Mouse (Mus musculus) liver, embryonic 11.5 days (tissue): ENCODE measurements around the gene Eomes. TPM values are rescaled to one million over a fixed set of nuclear protein-coding genes. Genes with fewer than 3 reads are reported as not detected.

Experiments
- ATAC-seq: fragments of 200-750 bp; cut with Nextera tagmentation; replicated peaks from 2 replicates; pipeline ENCODE4 v1.8.0; 2017; ENCODE audit warnings: moderate number of reproducible peaks, mild to moderate bottlenecking, moderate TSS enrichment, moderate library complexity; ENCODE audit not compliant: low FRiP score
- DNase-seq: peaks from one replicate; pipeline ENCODE4 v3.0.0-alpha.2; 2017; ENCODE audit warnings: low spot score
- H3K27ac ChIP-seq: fragments of 300-500 bp; sonication (generic); 2 replicates; pipeline ENCODE4 v1.5.1; 2014; ENCODE audit warnings: mild to moderate bottlenecking, low read depth, low read length, control low read depth
- H3K27me3 ChIP-seq: fragments of 300-500 bp; sonication (generic); replicated peaks from 2 replicates; pipeline ENCODE4 v1.6.1; 2014; ENCODE audit warnings: low read length, mixed read lengths; ENCODE audit not compliant: control insufficient read depth, insufficient read depth
- H3K36me3 ChIP-seq: fragments of 300-500 bp; sonication (generic); 2 replicates; pipeline ENCODE4 v1.6.1; 2014; ENCODE audit warnings: mild to moderate bottlenecking, low read length, moderate library complexity, mixed read lengths; ENCODE audit not compliant: control insufficient read depth, insufficient read depth
- H3K4me1 ChIP-seq: fragments of 300-500 bp; sonication (generic); replicated peaks from 2 replicates; pipeline ENCODE4 v1.6.1; 2014; ENCODE audit warnings: low read length, mixed read lengths; ENCODE audit not compliant: control insufficient read depth, insufficient read depth
- H3K4me2 ChIP-seq: fragments of 300-500 bp; sonication (generic); 2 replicates; pipeline ENCODE4 v1.6.1; 2014; ENCODE audit warnings: mild to moderate bottlenecking, control low read depth, moderate library complexity
- H3K4me3 ChIP-seq: fragments of 300-500 bp; sonication (generic); 2 replicates; pipeline ENCODE4 v1.5.1; 2014; ENCODE audit warnings: low read depth, low read length, control low read depth
- H3K9ac ChIP-seq: fragments of 300-500 bp; sonication (generic); 2 replicates; pipeline ENCODE4 v1.6.1; 2014; ENCODE audit warnings: low read depth, low read length, control low read depth
- H3K9me3 ChIP-seq: fragments of 300-500 bp; sonication (generic); 2 replicates; pipeline ENCODE4 v1.6.1; 2016; ENCODE audit warnings: low read length, inconsistent platforms, mixed read lengths; ENCODE audit not compliant: control insufficient read depth
- WGBS: fragments of 180-500 bp; shearing (Covaris S2); extraction: QIAGEN DNeasy Blood & Tissue Kit; methylation state at CpG from one replicate; pipeline ENCODE4 v1.1.7; 2014; 5-methylcytosine and 5-hydroxymethylcytosine counted together
- polyA plus RNA-seq: library from polyadenylated mRNA; unstranded; fragments of >200 nt; fragmentation: Nextera tagmentation; extraction: Ambion mirVana; gene quantifications from 2 replicates; pipeline ENCODE4 v1.2.1, GENCODE M21; 2014

Gene Eomes
- polyA plus RNA-seq, 1 experiment from 2014 or later: not detected

DNA sequence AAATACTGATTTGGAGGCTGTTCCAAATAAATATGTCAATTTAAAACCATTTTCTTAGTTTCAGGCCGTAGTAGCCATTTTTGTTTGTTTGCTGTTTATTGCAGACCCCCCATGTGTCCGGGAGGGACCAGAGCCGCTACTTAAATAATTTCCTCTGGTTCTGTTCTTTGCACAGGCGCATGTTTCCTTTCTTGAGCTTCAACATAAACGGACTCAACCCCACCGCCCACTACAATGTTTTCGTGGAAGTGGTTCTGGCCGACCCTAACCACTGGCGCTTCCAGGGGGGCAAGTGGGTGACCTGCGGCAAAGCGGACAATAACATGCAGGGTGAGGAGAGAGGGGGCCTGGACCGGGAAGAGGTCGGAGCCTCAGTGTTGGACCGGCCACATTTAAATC is 2.3 kb downstream of the Eomes start:
- ATAC-seq: no peak
- Histone ChIP-seq H3K4me2 (no peak overlapping the region), H3K4me1 (peaks cover 9% of the 10 kb centered on the region), H3K27ac (no peak overlapping the region), H3K27me3 (peaks cover 92% of the 10 kb centered on the region), H3K36me3 (no peaks in the 10 kb centered on the region), H3K9me3 (no peaks in the 10 kb centered on the region), H3K4me3 (no peak overlapping the region), H3K9ac (no peak overlapping the region)
- 14% methylated on average over 14 of the region's 14 CpGs for WGBS
- no peak for DNase-seq

DNA sequence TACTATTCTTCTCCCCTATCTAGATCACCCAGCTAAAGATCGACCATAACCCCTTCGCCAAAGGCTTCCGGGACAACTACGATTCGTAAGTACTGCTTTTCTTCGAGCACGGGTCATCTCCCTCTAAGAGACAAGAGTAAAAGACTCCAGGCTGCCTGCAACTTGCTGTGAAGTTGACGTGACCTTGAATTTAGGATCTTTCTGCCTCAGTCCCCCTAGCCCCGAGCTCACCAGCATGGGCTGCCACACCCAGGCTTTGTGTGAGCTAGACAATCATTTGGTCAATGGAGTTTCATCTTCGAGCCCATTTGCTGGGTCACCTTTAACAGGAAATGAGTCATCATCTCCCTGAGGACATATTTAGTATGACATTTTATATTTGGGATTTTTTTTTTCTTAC is 4.2 kb downstream of the Eomes start:
- no peak overlapping the region for H3K4me2 ChIP-seq
- DNase-seq (no peak), ATAC-seq (no peak)
- no peak overlapping the region for H3K9ac ChIP-seq
- no peak overlapping the region for H3K27ac ChIP-seq
- H3K9me3 ChIP-seq: no peaks in the 10 kb centered on the region
- H3K4me3 ChIP-seq: no peak overlapping the region
- no peaks in the 10 kb centered on the region for H3K36me3 ChIP-seq
- peaks cover 92% of the 10 kb centered on the region for H3K27me3 ChIP-seq
- H3K4me1 ChIP-seq: peaks cover 9% of the 10 kb centered on the region
- 60% methylated on average over 10 of the region's 10 CpGs for WGBS

DNA sequence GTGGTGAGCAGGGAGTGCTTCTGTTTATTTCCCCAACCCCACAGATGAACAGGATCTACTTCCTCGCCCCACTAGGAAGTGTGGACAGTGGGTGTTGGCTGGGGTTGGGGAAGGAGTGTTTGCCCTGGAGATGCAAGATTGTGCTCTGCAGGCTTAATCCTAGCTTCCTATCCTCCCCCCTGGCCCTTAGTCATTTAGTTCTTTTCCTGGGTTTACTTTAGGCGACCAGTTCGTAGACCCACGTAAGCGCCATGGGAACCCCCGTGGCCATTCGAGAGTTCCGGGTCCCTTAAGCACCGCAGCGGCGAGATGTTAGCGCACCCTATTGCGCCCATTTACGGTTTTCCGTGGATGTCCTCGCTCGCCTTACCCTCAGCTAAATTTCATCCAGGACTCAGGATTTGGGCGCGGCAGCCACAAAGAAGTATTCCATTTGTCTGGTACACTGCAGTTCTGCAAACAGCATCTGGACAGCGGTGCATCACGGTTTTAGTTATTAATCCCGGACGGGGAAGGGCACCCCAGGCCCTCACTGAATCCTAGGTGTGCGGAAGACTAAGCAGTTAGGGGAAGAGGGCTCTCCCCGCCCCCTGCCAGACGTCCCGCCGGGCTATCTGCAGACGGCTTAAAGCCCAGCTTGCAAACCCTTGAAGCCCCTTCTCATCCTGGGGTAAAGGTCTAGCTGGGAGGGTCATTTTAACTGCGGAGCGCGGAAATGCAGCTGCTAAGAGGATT is 8.5 kb downstream of the Eomes start:
- WGBS: 2% methylated on average over 32 of the region's 32 CpGs

DNA sequence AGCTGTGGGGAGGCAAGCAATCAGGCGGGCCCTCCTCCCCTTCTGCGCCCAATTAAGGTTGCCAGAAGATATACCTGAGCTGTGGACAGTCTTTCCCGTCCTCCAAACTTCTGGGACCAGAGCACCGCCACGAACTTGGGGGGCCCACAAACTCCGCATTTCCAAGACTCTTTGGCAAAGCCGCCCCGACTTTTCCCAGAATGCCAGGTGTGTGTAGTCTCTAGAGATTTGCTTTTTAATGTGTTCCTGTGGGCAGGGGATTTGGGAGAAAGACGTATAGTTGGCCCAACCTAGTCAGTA is 9.0 kb downstream of the Eomes start:
- WGBS: 2% methylated on average over 9 of the region's 9 CpGs
- DNase-seq: no peak
- H3K27me3 ChIP-seq: peaks cover 77% of the 10 kb centered on the region
- no peaks in the 10 kb centered on the region for H3K36me3 ChIP-seq
- H3K4me1 ChIP-seq: peaks cover 10% of the 10 kb centered on the region
- no peak overlapping the region for H3K27ac ChIP-seq
- H3K9ac ChIP-seq: no peak overlapping the region
- H3K9me3 ChIP-seq: no peaks in the 10 kb centered on the region
- no peak overlapping the region for H3K4me2 ChIP-seq
- ATAC-seq: no peak
- no peak overlapping the region for H3K4me3 ChIP-seq

More for the DNA sequence above, 8.5 kb downstream of the Eomes start:
- H3K9ac ChIP-seq: no peak overlapping the region
- no peaks in the 10 kb centered on the region for H3K9me3 ChIP-seq
- peaks cover 10% of the 10 kb centered on the region for H3K4me1 ChIP-seq
- H3K27me3 ChIP-seq: peaks cover 83% of the 10 kb centered on the region
- H3K4me2 ChIP-seq: no peak overlapping the region
- ATAC-seq (no peak), DNase-seq (no peak)
- H3K27ac ChIP-seq: no peak overlapping the region
- no peaks in the 10 kb centered on the region for H3K36me3 ChIP-seq
- no peak overlapping the region for H3K4me3 ChIP-seq

DNA sequence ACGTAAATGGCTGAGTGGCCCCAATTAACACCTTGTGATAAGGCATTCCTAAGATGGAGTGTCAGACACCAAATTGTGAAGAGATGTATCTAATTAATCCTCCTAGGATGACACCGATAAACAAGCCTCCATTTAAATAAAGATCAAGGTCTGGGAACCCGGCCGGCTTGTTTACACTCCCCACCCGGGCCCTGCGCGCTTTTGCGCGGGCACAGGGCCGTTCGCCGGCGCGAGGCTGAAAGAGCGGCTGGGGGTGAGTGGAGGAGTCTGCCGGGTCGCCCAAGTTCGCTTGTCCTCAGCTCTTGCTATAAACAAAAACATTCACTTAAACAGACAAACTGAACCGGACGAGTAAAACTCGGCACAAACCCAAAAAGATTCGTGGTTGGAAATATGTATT is 9.6 kb downstream of the Eomes start:
- 3% methylated on average over 22 of the region's 22 CpGs for WGBS
- no peak for ATAC-seq
- peaks cover 10% of the 10 kb centered on the region for H3K4me1 ChIP-seq
- H3K36me3 ChIP-seq: no peaks in the 10 kb centered on the region
- H3K4me3 ChIP-seq: peak overlapping the region; percentile 35
- H3K4me2 ChIP-seq: peak overlapping the region; percentile 65
- H3K9ac ChIP-seq: no peak overlapping the region
- no peak for DNase-seq
- H3K27me3 ChIP-seq: peaks cover 73% of the 10 kb centered on the region
- no peak overlapping the region for H3K27ac ChIP-seq
- no peaks in the 10 kb centered on the region for H3K9me3 ChIP-seq

DNA sequence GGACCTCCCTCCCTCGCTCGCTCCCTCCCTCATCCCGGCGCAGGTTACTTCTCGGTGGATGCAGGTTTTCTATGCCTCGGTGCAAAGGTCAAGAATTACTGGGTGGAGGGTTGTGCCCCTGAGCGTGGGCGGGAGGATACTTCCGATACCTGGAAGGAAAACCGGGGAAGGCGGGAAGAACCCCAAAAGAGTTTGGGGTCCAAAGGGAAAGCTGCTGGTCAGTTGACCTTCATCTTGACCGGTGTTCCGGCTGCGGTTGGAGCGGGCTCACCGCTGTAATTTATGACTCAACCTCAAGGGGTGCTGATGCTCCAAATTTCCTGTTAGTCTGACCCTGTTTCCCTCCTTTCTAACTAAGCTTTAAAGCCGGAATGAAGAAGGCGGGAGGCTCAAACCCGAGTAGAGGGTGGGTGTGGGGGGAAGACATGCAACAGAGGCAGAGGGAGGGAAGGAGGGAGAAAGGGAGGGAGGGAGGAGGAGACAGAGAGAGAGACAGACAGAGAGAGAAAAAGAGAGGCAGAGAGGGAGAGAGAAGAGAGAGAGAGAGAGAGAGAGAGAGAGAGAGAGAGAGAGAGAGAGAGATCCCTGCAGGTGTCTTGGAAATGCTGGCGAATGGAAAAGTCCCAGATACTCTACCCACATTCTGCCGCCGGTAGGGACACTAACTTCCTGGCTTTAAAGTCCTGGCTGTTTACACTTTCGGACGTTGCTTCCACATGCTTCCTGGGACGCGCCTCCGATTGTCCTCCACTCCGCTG is 10.3 kb downstream of the Eomes start:
- peak overlapping the region; percentile 35 for H3K4me3 ChIP-seq
- H3K9ac ChIP-seq: no peak overlapping the region
- 1% methylated on average over 28 of the region's 28 CpGs for WGBS
- ATAC-seq (no peak), DNase-seq (peak; percentile 64)
- H3K27ac ChIP-seq: no peak overlapping the region
- no peaks in the 10 kb centered on the region for H3K9me3 ChIP-seq
- H3K27me3 ChIP-seq: peaks cover 67% of the 10 kb centered on the region
- no peaks in the 10 kb centered on the region for H3K36me3 ChIP-seq
- peaks cover 10% of the 10 kb centered on the region for H3K4me1 ChIP-seq
- H3K4me2 ChIP-seq: peak overlapping the region; percentile 65

DNA sequence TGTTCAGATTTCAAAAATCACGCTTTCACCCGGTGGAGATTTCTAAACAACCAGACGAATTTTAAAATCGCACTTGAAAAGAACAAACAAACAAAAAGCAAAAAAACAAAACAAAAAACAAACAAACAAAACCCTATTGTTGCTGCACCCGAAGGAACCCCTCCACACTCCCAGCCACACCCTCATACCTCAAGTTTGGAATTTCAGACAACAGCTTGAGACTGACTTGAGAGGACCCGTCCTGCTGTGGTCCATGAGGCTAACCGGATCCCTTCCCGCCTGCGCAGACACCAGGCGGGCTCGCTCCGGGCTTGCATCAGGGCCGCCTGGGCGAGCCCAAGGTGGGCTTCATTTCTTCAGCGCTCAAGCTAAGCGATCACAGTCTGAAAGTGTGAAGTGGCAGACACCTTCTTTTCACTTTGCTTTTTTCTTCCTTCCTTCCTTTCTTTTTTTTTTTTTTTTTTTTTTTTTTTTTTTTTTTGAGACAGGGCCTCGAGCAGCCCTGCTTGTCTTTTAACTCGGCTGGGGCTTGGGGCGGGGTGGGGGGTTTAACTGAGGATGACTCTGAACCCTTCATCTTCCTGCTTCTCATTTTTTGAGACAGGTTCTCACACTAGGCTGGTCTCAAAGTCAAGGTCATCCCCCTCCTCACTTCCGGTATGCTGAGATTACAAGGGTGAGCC is 11.0 kb downstream of the Eomes start:
- H3K9ac ChIP-seq: no peak overlapping the region
- peaks cover 10% of the 10 kb centered on the region for H3K4me1 ChIP-seq
- DNase-seq: no peak
- peak overlapping the region; percentile 35 for H3K4me3 ChIP-seq
- no peaks in the 10 kb centered on the region for H3K36me3 ChIP-seq
- no peaks in the 10 kb centered on the region for H3K9me3 ChIP-seq
- 2% methylated on average over 20 of the region's 20 CpGs for WGBS
- ATAC-seq: no peak
- H3K27me3 ChIP-seq: peaks cover 63% of the 10 kb centered on the region
- H3K4me2 ChIP-seq: peak overlapping the region; percentile 65
- H3K27ac ChIP-seq: no peak overlapping the region

DNA sequence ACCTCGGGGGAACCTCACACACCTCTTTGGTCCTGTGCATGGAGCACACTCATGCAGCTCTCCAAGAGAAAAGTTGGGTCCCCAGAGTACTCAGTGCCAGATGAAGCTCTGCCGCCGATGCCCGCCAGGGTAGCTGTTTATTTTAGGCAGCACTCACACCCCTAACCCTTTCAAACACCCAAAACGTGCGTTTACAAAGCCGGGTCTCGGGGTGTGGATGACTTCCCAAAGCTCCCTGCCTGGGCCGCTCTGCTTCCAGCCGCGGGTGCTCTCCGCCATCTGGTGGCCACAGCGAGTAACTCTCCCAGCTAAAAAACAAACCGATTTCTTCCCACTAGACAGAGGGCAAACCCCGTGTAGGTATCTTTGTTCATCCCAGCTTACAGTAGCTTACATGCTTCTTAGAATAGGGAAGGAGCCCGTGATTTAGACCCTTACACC is 11.6 kb downstream of the Eomes start:
- 1% methylated on average over 16 of the region's 16 CpGs for WGBS
- peak overlapping the region; percentile 65 for H3K4me2 ChIP-seq
- H3K36me3 ChIP-seq: no peaks in the 10 kb centered on the region
- no peaks in the 10 kb centered on the region for H3K9me3 ChIP-seq
- peak; percentile 77 for DNase-seq
- H3K9ac ChIP-seq: no peak overlapping the region
- ATAC-seq: peak; percentile 70
- H3K27ac ChIP-seq: no peak overlapping the region
- peaks cover 58% of the 10 kb centered on the region for H3K27me3 ChIP-seq
- peaks cover 10% of the 10 kb centered on the region for H3K4me1 ChIP-seq
- peak overlapping the region; percentile 30; the same call in 1 of the 2 replicates for H3K4me3 ChIP-seq
